Mouse (Mus musculus) heart, adult 8-10 months (tissue): ENCODE data around the gene Nsl1. TPM values are rescaled to one million over a fixed set of nuclear protein-coding genes. Genes with fewer than 3 reads are reported as not detected.
"Not testable (repeated sequence)": the region's sequence is repeated elsewhere in the genome, so short reads cannot be mapped to it uniquely, and the experiment has no call there.

ENCODE experiments used
- DNase-seq: peaks from one replicate; pipeline ENCODE4 v3.0.0; 2022; ENCODE audit warnings: low spot score
- total RNA-seq, 4 experiments: library from RNA; stranded (reverse); gene quantifications; 2 replicates each; pipeline ENCODE4 v1.2.4; 2022

Gene Nsl1
- total RNA-seq, result under 1 TPM; 0.19 to 0.79 (median 0.34) TPM

GRCm38 (mm10) chr1:191062781-191063485 lies at the start of gene Nsl1, which contains the start of gene Tatdn3:
Gene Nsl1, plus strand, starts transcription at chr1:191063012.
Gene Tatdn3, minus strand, starts transcription at chr1:191062932.
- peak; percentile 90 for DNase-seq

DNA sequence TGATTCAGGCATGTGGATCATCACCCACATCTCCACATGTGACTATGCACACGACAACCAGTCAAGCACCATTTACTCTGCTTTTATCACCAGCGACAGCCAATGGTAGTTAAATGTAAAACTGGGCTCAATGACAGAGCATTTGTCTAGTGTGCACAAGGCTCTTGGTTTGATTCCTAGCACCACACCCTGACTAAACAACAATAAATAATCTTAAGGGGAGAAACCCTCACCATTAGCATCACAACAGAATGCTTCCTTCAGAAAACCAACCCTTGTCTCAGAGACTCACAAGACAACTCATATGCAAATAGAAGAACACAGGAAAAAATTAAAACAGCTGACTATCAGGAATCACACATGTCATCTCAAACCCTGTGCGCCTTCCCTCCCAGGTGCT lies 48.5 kb upstream of the Nsl1 start:
- no peak for DNase-seq

DNA sequence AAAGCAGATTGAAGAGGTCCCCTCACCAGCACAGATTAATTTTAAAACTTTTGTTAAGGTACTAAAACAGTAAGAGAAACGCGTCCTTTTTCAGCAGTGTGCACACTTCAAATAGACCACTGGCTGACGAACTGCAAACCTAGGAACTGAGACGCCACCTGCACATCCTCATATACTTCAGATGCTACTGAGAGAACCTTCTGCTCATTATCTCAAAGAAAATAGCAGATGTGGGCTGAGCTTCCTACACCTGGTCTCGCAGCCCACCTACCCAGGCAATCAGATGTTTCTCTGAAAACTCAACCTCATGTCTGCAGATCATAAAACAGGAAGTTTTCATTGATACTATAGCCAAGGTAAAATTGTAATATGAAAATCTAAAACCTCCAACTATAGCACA lies 43.0 kb upstream of the Nsl1 start:
- DNase-seq, result no peak

- DNase-seq, result no peak
Measured at GRCm38 (mm10) chr1:191020217-191020924, 42.4 kb upstream of the Nsl1 start.

- DNase-seq, result no peak
Measured at GRCm38 (mm10) chr1:191021016-191021415, 41.8 kb upstream of the Nsl1 start.

- no peak for DNase-seq
Measured at GRCm38 (mm10) chr1:191023140-191023539, 39.7 kb upstream of the Nsl1 start.

DNA sequence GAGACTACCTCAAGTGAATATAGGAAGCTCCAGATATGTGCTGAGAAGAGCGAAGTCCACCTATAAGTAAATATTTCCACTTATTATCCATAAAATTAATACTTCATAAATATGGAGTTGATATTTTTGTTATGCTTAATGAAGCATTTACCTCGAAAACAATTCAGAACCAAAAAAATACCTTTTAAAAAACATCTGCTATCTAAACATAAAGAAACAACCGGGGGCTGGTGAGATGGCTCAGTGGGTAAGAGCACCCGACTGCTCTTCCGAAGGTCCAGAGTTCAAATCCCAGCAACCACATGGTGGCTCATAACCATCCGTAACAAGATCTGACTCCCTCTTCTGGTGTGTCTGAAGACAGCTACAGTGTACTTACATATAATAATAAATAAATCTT lies 39.0 kb upstream of the Nsl1 start:
- not testable (repeated sequence) for DNase-seq

- peak; percentile 9 for DNase-seq
Measured at GRCm38 (mm10) chr1:191025016-191026012, 37.5 kb upstream of the Nsl1 start.

GRCm38 (mm10) chr1:191026021-191026713 lies 36.6 kb upstream of the Nsl1 start, which contains the start of gene Flvcr1:
Gene Flvcr1, minus strand, starts transcription at chr1:191026158.
- DNase-seq, result peak; percentile 99

DNA sequence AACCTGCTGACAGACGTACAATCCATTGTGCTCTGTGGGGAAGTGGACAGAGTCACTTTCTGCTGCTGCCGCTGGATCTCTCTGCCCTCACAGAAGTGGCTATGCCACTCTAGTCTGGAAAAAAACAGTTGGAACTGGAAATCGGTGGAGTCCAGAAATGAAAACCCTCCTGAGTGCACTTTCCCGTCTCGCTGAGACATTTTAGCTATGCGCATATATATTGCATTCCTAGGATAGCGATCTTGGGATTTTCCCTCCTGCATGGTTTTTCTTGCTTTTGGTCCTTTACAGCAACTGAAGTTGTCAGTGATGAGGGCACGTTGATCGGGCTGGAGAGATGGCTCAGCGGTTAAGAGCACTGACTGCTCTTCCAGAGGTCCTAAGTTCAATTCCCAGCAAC lies 32.6 kb upstream of the Nsl1 start:
- no peak for DNase-seq

DNA sequence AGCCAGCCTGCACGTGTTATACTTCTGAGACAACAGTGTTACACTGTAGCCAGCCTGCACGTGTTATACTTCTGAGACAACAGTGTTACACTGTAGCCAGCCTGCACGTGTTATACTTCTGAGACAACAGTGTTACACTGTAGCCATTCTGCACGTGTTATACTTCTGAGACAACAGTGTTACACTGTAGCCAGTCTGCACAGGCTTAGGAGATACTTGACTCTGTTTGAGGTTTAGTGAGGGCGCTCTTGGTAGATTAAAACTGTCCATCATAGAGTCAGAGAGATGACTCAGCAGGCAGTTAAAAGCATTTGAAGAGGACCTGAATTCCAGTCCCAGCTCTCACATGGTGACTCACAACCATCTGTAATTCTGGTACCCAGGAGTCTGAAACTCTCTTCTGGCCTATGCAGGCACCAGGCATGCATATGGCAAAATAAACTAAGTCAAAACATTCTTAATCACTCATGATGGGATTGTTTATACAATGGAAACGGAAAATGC lies 31.8 kb upstream of the Nsl1 start:
- not testable (repeated sequence) for DNase-seq

- no peak for DNase-seq
Measured at GRCm38 (mm10) chr1:191035649-191036048, 27.2 kb upstream of the Nsl1 start.

DNA sequence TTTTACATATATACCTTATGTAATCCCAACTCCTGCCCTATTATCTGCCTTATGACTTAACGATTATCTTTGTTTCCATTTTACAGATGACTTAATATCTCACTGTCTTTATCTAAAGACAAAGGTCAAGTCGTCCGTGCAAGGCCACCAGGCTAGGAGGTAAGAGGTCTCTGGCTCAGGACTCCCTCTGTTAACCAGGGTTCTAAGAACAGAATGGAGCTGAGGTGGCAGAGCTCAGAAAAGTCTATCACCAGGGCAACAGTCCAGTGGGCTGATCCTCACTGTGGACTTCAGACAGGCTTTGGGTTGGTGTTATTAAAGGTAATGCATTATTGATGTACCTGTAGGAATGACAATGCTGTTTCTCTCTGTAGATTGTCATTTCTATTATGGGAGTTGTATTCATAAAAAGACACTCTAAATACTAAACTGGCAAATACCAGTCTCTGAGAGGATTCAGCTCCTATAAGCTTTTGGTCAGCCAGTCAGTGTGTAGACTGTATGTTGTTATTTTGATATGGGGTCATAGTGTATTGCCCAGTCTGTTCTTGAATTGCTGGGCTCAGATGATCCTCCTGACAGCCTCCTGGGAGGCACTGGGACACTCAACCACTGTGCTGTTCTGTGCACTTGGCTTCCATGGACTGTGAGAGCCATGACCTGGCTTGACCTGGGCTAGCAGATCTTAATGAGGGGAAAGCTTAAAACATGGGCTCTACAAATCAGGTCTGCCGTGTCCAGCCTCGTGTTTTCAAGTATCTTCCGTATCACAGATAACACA lies 26.1 kb upstream of the Nsl1 start, which contains the start of gene Spata45:
Gene Spata45, plus strand, starts transcription at position 86 of the 781 bp plus-strand sequence.
- DNase-seq, result no peak

- no peak for DNase-seq
Measured at GRCm38 (mm10) chr1:191037999-191038398, 24.8 kb upstream of the Nsl1 start.

DNA sequence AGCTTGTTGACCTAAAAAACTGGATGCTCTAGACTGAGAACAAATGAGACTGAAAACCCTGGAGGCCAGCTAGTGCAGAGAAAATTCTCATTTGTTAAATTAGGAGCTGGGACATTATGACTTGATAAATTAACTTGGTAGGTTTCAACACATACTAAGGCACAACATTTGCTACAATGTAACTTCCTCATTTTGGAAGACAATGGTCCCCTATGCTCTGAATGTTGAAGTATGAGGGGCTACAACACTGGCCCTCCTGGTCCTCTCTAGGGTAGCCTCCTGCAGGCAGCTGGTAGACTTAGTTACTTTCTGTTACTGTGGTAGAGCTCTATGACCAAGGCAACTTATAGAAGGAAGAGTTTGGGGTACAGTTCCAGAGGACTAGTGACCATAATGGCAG lies 21.5 kb upstream of the Nsl1 start:
- DNase-seq, result no peak

- DNase-seq, result no peak
Measured at GRCm38 (mm10) chr1:191042106-191042505, 20.7 kb upstream of the Nsl1 start.

GRCm38 (mm10) chr1:191042688-191043087 lies 20.1 kb upstream of the Nsl1 start:
- no peak for DNase-seq

DNA sequence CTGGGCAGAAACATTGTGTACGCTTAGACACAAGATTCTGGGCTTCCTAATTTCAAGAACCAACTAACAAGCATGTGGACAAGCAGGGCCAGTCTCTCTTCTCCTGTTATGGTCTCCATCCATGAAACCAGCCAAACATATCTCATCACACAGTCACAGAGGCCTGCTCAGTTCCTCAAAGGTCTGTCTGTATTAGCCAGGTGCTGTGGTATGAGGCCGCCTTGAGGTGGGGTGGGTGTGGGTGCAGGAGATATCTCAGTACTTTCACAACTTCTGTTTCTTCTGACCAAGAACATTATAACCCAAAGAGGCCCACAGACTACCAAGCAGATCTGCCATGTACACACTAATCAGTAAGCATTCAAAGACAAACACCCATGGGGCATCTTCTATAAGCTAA lies 17.5 kb upstream of the Nsl1 start:
- no peak for DNase-seq

DNA sequence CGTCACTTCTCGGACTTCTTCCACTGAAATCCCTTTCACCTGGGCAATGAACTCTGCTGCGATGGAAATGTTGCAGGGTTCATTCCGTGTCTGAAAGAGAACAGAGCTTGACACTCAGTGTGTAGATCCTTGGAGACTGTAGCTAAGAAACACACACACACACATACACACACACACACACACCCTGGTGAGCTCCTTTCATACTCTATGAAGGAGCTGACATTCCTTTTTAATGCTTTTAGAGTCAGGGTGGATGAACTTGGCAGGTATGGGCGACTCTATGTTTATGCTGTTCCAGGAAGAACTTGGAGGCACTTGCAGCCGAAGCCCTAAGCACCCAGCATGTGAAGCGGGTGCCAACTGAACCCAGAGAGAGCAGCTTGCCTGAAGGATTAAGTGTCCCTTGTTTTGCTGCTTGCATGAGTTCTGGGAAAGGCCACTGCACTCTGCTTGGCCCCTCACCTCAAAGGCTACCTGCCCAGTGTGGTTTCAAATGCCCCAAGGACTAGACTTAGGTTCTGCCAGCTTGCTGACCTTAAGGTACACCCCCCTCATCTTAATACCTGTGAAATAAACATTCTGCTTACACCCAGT lies 16.5 kb upstream of the Nsl1 start:
- DNase-seq, result no peak

DNA sequence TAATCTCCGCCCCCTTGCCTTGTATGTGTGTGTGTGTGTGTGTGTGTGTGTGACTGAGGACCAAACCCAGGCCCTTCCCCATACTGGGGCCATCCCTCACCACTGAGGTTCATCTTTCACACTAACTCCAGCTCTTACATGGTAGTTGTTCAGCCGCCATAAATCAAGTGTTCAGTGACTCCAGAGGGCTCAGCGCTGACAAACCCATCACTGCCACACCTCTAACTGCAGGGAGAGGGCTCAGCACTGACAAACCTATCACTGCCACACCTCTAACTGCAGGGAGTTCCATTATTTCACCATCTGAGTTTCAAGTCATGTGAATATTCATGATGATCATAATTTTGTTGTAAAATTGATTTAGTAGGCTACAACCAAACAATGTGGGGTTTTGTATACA lies 9.3 kb upstream of the Nsl1 start:
- DNase-seq, result no peak
